Mouse (Mus musculus): ENCODE results near the gene Slc25a13.

DNA sequence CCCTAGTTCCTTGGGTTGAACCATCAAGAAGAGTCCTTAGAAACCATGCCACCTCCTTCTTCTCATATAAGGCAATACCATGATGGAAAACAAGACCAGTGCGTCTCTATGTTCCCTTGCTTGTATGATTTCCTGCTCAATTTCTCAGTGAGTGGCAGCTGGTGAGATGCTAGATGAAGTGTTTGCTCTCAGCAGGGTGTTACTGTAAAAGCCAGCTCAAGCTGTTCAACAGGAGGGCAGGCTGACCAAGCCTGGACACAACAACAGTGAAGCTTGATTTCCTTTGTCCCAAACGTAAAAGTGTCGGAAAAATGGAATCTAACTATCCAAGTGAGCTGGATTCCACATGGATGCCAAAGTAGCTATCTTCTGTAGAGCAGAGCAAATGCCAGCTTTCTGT lies 91.4 kb downstream of the Slc25a13 start:
- no peak for TF ChIP-seq CTCF (IDR thresholded peaks at IDR 0.05; ENCODE audit: extremely low read depth, insufficient read length, insufficient replicate concordance, low read depth, low read length)
- no peak for TF ChIP-seq POLR2A (IDR thresholded peaks at IDR 0.05; ENCODE audit: low read depth, low read length)

All from small intestine, adult 2 months (tissue).